Mouse (Mus musculus) retina, postnatal 7 days (tissue): ENCODE results near the gene Carns1.
A peak's percentile ranks its signal among the peaks of the same experiment; 100 is the strongest.
"Not testable (repeated sequence)": the region's sequence is repeated elsewhere in the genome, so short reads cannot be mapped to it uniquely, and the experiment has no call there.

ENCODE experiments used
- DNase-seq: peaks from one replicate; pipeline ENCODE4 v3.0.0-alpha.2; 2012; ENCODE audit warnings: low read depth, low spot score

Carns1 gene

GRCm38 (mm10) chr19:4150567-4151487 lies 24.5 kb downstream of the Carns1 start:
- DNase-seq, result no peak

DNA sequence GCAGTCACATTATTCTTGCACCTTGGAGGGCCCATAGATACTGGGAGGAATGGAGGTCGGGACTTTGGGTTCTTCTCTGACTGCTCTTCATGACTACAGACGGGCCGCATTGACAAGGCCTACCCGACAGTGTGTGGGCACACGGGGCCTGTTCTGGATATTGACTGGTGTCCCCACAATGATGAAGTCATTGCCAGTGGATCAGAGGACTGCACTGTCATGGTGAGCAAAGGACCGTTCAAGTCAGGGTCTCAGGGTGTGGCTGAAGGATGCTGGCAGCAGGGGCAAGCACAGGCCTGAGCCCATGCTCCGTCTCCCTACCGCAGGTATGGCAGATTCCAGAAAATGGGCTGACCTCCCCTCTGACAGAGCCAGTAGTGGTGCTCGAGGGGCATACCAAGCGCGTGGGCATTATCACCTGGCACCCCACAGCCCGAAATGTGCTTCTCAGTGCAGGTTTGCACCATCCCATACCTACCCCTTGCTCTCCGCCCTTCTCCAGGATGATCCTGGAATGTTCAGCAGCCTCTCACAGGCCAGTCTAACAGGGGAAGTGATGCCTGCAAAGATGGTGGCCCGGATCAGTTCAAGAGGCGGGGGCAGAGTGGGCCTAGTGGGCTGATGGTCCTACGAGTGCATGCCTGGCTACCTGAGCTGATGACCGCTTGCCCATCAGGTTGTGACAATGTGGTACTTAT lies 25.4 kb downstream of the Carns1 start:
- DNase-seq, result no peak

- no peak for DNase-seq
Measured at GRCm38 (mm10) chr19:4149283-4149682, 26.0 kb downstream of the Carns1 start.

GRCm38 (mm10) chr19:4148819-4149218 lies 26.5 kb downstream of the Carns1 start:
- DNase-seq, result no peak

DNA sequence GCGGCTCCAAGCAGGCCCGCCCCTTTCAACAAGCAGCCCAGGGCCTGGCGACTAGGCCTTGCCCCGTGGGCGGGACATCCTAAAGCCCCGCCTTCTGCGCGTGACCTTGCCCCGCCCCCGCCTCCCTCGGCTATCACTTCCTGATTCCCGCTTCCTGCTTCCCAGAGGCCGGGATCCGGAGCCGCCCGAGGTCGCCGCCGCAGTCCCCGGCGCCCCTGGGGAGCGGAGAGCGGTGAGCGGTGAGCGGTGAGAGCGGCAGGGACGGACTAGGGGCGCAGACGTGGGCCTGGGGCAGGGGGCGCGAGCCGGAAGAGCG lies 26.8 kb downstream of the Carns1 start, which contains the start of gene Coro1b:
Gene Coro1b (plus strand): TSS at position 129 of the 316 bp plus-strand sequence.
- peak; percentile 86 for DNase-seq

- DNase-seq, result no peak
Measured at GRCm38 (mm10) chr19:4147782-4148490, 27.3 kb downstream of the Carns1 start.

DNA sequence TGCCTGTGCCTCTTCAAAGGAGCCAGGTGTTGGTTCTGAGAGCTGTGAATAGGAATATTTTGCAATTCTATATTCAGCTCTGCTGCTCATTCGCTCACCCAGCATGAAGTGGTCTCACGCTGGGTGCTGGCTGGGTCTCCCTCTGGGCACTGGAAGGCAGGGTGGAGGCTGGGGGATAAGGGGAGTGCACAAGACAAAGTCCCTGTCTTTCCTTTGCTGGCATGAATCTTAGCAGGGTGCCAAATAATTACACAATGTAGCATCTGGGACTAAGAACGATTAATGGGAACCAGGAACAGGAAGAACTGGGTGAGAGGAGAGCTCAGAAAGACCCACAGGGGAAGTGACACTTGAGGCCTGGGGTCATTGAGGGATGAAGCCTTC lies 28.3 kb downstream of the Carns1 start:
- no peak for DNase-seq

- no peak for DNase-seq
Measured at GRCm38 (mm10) chr19:4146366-4147021, 28.8 kb downstream of the Carns1 start.

GRCm38 (mm10) chr19:4145936-4146335 lies 29.3 kb downstream of the Carns1 start:
- DNase-seq, result no peak

GRCm38 (mm10) chr19:4144550-4145498 lies 30.5 kb downstream of the Carns1 start:
- no peak for DNase-seq

DNA sequence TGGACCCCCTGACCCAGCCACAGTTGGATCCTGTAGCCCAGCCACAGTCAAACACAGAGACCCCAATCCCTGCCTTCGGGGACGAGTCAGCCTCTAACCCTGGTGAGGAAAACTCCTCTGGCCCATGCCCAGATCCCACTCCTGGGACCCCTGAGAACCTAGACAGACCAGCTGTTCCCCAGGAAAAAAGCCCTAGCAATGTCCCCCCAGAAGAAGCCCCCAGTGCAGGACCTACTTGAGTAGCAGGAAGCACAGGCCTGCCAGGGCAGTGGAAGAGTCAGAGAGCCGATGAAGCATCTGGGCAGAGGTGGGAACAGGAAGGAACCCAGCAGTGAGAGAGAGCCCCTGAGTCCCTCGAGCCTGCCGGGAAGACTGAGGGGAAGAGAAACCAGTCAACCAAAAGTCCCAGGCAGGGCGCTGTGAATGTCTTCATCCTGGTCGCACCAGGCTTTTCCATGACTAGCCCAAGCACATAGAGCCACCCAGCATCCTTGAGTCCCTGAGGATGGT lies 31.5 kb downstream of the Carns1 start, which contains the start of gene Cabp4:
Gene Cabp4 (minus strand): TSS at position 275 of the 510 bp plus-strand sequence.
- DNase-seq, result no peak

DNA sequence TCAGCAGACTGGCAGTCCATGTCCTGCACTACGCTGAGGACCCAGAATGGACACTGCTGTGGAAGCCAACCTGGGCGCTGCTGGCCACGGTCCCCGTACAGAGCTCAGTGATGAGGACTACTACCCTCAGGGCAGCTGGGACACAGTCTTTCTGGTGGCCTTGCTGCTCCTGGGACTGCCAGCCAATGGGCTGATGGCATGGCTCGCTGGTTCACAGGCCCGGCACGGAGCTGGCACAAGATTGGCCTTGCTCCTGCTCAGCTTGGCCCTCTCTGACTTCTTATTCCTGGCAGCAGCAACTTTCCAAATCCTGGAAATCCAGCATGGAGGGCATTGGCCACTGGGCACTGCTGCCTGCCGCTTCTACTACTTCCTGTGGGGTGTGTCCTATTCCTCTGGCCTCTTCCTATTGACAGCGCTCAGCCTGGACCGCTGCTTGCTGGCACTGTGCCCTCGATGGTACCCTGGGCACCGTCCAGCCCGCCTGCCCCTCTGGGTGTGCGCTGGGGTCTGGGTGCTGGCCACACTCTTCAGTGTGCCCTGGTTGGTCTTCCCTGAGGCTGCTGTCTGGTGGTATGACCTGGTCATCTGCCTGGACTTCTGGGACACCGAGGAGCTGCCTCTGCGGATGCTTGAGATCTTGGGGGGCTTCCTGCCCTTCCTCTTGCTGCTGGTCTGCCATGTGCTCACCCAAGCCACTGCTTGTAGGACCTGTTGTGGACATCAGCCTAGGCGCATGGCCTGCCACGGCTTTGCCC lies 32.7 kb downstream of the Carns1 start:
- DNase-seq, result no peak

DNA sequence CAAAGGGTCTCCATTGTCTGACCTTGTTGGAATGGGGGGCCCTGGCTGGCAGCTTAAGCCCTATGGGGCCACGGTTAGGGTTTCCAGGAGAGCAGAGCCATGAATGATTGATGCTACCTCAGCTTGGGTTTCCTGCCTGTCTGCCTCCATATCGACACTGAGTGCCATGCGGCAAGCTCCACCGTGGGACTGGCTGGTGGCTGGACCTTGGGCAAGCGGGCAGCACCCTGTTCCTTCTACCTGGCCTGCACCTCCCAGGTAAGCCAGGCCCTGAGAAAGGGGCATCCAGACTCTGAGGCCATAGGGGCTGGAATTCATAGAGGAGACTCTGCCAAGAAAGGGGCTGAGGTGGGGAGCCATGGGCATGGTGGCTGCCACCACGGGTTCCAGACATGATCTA lies 35.1 kb downstream of the Carns1 start:
- DNase-seq, result no peak

DNA sequence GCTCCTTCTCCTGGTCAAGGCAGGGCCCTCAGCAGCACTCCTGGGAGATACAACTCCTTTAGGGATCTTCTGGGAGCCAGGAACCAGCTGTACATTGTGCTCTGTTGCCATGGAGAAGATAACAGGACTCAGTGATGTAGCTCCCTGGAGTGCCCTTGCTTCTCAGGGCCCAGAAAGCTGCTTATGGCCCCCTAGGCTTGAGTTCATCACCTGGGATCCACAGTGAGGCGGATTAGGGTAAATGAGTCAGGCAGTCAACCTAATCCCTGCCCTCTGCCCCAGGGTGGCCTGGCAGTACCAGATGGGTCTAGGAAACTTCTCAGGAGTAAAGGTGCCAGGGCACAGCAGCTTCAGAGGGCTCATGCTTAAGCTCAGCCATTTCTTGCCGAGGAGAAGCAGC lies 35.8 kb downstream of the Carns1 start, which contains the start of gene Gpr152:
Gene Gpr152 (plus strand): TSS at position 342 of the 400 bp plus-strand sequence.
- DNase-seq, result peak; percentile 58

DNA sequence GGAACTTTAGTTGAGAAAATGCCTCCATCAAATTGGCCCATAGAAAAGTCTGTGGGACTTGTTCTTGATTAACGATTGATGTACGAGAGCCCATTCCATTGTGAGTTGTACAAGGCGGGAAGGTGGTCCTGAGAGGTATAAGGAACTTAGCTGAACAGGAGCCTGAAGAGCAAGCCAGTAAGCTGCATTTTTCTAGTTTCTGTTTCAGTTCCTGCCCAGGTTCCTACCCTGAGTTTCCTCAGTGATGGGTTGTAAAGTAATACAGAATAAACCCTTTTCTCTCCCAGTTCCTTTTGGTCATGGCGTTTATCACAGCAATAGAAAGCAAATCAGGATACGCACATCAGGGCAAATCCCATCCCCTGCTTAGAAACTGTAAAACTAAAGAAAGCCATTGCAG lies 37.4 kb downstream of the Carns1 start:
- no peak for DNase-seq

- no peak for DNase-seq
Measured at GRCm38 (mm10) chr19:4136463-4136862, 38.8 kb downstream of the Carns1 start.

- DNase-seq, result not testable (repeated sequence)
Measured at GRCm38 (mm10) chr19:4135963-4136345, 39.3 kb downstream of the Carns1 start.

- not testable (repeated sequence) for DNase-seq
Measured at GRCm38 (mm10) chr19:4135229-4135962, 39.9 kb downstream of the Carns1 start.

DNA sequence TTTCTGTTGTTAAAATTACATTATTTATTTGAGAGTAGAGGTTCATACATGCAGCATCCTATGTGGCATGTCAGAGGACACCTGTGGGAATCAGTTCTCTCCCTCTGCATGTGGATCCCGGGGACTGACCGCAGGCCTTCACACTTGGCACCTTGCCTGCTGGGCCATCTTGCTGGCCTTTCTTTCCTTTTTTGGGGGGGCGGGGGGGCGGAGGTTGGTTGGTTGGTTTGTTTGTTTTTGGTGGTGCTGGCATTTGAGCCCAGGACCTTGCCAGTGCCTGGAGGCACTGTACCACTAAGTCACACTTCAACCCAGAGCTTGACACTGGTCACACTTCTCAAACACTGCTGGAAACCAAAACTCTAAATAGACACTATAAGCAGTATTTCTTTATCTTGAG lies 40.9 kb downstream of the Carns1 start:
- no peak for DNase-seq
